Mouse (Mus musculus): ENCODE results near the gene Krtap4-2. TPM values are rescaled to one million over a fixed set of nuclear protein-coding genes. Genes with fewer than 3 reads are reported as not detected.

The Krtap4-2 gene
- polyA plus RNA-seq (2015; fragmentation: Nextera tagmentation; extraction: Ambion mirVana) = not detected in 2 replicates

GRCm38 (mm10) chr11:99634653-99635134 is at the start of gene Krtap4-2:
TSS of gene Krtap4-2 (minus strand) at chr11:99635084.

DNA sequence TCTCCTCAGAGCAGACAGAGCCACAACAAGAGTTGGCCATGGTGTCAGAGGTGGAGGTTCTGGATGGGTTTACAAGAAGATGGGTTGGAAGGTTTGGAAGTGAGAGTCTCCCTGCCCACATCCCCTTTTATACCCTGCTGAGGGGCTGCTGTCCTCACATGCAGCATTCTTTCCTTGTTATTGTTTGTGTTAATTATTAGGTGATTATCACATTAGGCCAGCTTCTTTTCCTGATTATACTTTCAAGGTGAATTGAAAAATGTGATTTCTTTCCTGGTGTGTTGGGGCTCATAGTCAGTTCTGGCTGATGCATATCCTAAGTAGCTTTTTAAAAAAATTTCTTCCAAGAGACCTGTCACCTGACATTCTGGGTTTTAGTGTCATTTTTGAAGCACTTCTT is 31.0 kb upstream of the Krtap4-2 start, which contains the start of gene Krtap4-6:
TSS of gene Krtap4-6 (minus strand) at position 101 of the 400 bp plus-strand sequence.

GRCm38 (mm10) chr11:99658467-99659010 is 23.7 kb upstream of the Krtap4-2 start, which contains the start of gene Gm11563:
TSS of gene Gm11563 (minus strand) at chr11:99658960.

GRCm38 (mm10) chr11:99650136-99650535 is 15.3 kb upstream of the Krtap4-2 start, which contains the start of gene Gm11555:
TSS of gene Gm11555 (minus strand) at chr11:99650236.

DNA sequence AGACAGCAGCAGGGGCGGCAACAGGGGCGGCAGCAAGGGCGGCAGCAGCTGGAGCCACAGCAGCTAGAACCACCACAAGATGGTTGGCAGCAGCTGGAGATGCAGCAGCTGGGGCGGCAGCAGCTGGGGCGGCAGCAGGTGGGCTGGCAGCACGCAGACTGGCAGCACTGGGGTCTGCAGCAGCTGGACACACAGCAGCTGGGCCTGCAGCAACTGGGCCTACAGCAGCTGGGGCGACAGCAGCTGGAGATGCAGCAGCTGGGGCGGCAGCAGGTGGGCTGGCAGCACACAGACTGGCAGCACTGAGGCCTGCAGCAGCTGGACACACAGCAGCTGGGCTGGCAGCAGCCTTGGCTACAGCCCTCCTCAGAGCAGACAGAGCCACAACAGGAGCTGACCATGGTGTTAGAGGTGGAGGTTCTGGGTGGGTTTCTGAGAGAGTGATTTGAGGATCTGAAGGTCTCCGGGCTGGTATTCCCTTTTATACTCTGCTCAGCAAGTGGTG is 8.8 kb upstream of the Krtap4-2 start, which contains the start of gene Krtap4-7:
TSS of gene Krtap4-7 (minus strand) at position 455 of the 505 bp plus-strand sequence.

DNA sequence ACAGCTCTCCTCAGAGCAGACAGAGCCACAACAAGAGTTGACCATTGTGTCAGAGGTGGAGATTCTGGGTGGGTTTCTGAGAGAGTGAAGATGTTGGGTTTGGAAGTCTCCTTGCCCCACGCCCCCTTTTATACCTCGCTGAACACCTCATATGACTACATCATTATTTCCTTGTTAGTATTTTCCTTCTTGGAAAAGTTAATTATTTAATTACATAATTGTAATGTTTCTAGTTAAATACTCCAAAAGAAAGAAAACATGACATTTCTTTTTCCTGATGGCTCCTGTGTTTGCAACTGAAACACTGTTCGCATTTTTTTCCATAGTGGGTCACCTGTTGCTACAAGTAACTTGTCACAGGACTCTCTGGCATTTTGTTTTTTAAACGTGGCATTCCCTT is 6.7 kb downstream of the Krtap4-2 start, which contains the start of gene Krtap4-1:
TSS of gene Krtap4-1 (minus strand) at position 101 of the 400 bp plus-strand sequence.

DNA sequence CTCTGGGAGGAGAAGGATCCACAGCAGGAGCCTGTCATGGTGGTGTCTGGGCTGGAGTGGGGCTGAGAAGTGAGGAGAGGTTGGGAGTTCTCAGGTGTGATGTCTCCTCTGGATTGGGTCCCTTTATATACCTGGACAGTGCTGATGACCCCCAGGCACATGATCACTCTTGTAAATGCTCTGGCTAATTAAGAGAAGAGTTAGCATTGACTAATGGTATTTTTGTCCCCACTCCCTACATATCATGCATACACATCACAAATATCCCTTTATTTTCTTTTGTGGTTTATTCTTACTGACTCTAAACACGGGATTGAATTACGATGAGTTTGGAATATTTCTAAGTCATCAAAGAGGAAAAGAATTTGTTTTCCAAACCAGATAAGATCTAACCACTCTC is 14.5 kb downstream of the Krtap4-2 start, which contains the start of gene Gm11562:
TSS of gene Gm11562 (minus strand) at position 101 of the 400 bp plus-strand sequence.

GRCm38 (mm10) chr11:99614796-99615363 is 20.0 kb downstream of the Krtap4-2 start, which contains the start of gene Krtap2-4:
TSS of gene Krtap2-4 (minus strand) at chr11:99614846.

GRCm38 (mm10) chr11:99610089-99610488 is 24.8 kb downstream of the Krtap4-2 start, which contains the start of gene Gm11937:
TSS of gene Gm11937 (minus strand) at chr11:99610189.

DNA sequence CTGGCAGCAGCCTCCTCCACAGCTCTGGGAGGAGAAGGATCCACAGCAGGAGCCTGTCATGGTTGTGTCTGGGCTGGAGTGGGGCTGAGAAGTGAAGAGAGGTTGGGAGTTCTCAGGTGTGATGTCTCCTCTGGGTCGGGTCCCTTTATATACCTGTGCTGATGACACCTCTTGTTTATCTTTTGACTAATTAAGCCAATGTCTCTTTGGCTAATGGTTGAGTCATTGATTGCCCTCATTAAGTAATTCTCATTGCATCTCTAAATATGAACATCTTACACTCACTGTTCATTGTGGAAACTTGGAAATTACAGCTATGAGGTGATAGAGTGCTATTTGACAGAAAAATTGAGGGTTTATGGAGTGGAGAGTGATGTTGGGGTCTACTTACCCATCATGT is 31.7 kb downstream of the Krtap4-2 start, which contains the start of gene Gm11938:
TSS of gene Gm11938 (minus strand) at position 101 of the 400 bp plus-strand sequence.

DNA sequence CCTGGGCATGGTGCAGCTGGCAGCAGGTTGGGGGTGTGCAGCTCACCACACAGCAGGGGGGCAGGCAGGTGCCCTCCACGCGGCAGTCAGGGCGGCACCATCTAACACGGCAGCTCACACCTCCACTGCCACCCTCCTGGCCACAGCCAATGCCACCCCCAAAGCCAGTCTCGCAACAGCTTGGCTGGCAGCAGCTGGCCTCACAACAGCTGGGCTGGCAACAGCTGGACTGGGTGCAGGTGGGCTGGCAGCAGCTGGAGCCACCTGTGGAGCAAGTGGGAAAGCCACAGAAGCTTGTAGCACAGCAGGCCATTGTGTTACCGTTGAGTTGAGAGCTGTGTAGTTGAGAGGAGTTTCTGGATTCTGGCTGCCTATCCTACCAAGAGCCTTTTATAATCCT is 37.1 kb downstream of the Krtap4-2 start, which contains the start of gene Krtap9-3:
TSS of gene Krtap9-3 (minus strand) at position 364 of the 400 bp plus-strand sequence.

GRCm38 (mm10) chr11:99590981-99591380 is 43.9 kb downstream of the Krtap4-2 start, which contains the start of gene Krtap1-3:
TSS of gene Krtap1-3 (minus strand) at chr11:99591339.

Other genes with a start within 250 kb of the Krtap4-2 start
- 13.5 and 14.5 TPM in 2 replicates for gene Krt10, start 245.7 kb downstream of the Krtap4-2 start, polyA plus RNA-seq (2015; fragmentation: Nextera tagmentation; extraction: Ambion mirVana)
- gene Krt12, start 212.8 kb downstream of the Krtap4-2 start, polyA plus RNA-seq (2015; fragmentation: Nextera tagmentation; extraction: Ambion mirVana) = not detected in 2 replicates
- 71.7 and 82.2 TPM in 2 replicates for gene Krt20, start 196.9 kb downstream of the Krtap4-2 start, polyA plus RNA-seq (2015; fragmentation: Nextera tagmentation; extraction: Ambion mirVana)
- 2.6 and 3.4 TPM in 2 replicates for gene Krt23, start 141.9 kb downstream of the Krtap4-2 start, polyA plus RNA-seq (2015; fragmentation: Nextera tagmentation; extraction: Ambion mirVana)
- gene Krt39, start 113.7 kb downstream of the Krtap4-2 start, polyA plus RNA-seq (2015; fragmentation: Nextera tagmentation; extraction: Ambion mirVana) = not detected in 2 replicates
- gene Krt40, start 91.9 kb downstream of the Krtap4-2 start, polyA plus RNA-seq (2015; fragmentation: Nextera tagmentation; extraction: Ambion mirVana) = not detected in 2 replicates
- gene Krtap3-3, start 84.2 kb downstream of the Krtap4-2 start, polyA plus RNA-seq (2015; fragmentation: Nextera tagmentation; extraction: Ambion mirVana) = not detected in 2 replicates
- not detected in 2 replicates for gene Krtap3-2, start 78.2 kb downstream of the Krtap4-2 start, polyA plus RNA-seq (2015; fragmentation: Nextera tagmentation; extraction: Ambion mirVana)
- gene Gm11939, start 75.6 kb downstream of the Krtap4-2 start, polyA plus RNA-seq (2015; fragmentation: Nextera tagmentation; extraction: Ambion mirVana) = not detected in 2 replicates
- not detected in 2 replicates for gene Krtap3-1, start 68.5 kb downstream of the Krtap4-2 start, polyA plus RNA-seq (2015; fragmentation: Nextera tagmentation; extraction: Ambion mirVana)
- gene Krtap1-5, start 54.1 kb downstream of the Krtap4-2 start, polyA plus RNA-seq (2015; fragmentation: Nextera tagmentation; extraction: Ambion mirVana) = 0.12 TPM in 1 of 2 replicates, not detected in the other
- not detected in 2 replicates for gene Krtap1-4, start 51.4 kb downstream of the Krtap4-2 start, polyA plus RNA-seq (2015; fragmentation: Nextera tagmentation; extraction: Ambion mirVana)
- gene Krtap1-3, start 43.7 kb downstream of the Krtap4-2 start, polyA plus RNA-seq (2015; fragmentation: Nextera tagmentation; extraction: Ambion mirVana) = not detected in 2 replicates
- not detected in 2 replicates for gene Krtap9-3, start 37.0 kb downstream of the Krtap4-2 start, polyA plus RNA-seq (2015; fragmentation: Nextera tagmentation; extraction: Ambion mirVana)
- gene Gm11938, start 31.8 kb downstream of the Krtap4-2 start, polyA plus RNA-seq (2015; fragmentation: Nextera tagmentation; extraction: Ambion mirVana) = not detected in 2 replicates
- gene Gm11937, start 24.9 kb downstream of the Krtap4-2 start, polyA plus RNA-seq (2015; fragmentation: Nextera tagmentation; extraction: Ambion mirVana) = not detected in 2 replicates
- not detected in 2 replicates for gene Krtap2-4, start 20.2 kb downstream of the Krtap4-2 start, polyA plus RNA-seq (2015; fragmentation: Nextera tagmentation; extraction: Ambion mirVana)
- gene Gm11562, start 14.6 kb downstream of the Krtap4-2 start, polyA plus RNA-seq (2015; fragmentation: Nextera tagmentation; extraction: Ambion mirVana) = not detected in 2 replicates
- gene Krtap4-1, start 6.8 kb downstream of the Krtap4-2 start, polyA plus RNA-seq (2015; fragmentation: Nextera tagmentation; extraction: Ambion mirVana) = not detected in 2 replicates
- gene Krtap4-7, start 9.0 kb upstream of the Krtap4-2 start, polyA plus RNA-seq (2015; fragmentation: Nextera tagmentation; extraction: Ambion mirVana) = not detected in 2 replicates
- not detected in 2 replicates for gene Gm11555, start 15.2 kb upstream of the Krtap4-2 start, polyA plus RNA-seq (2015; fragmentation: Nextera tagmentation; extraction: Ambion mirVana)
- gene Gm11563, start 23.9 kb upstream of the Krtap4-2 start, polyA plus RNA-seq (2015; fragmentation: Nextera tagmentation; extraction: Ambion mirVana) = not detected in 2 replicates
- gene Krtap4-6, start 30.9 kb upstream of the Krtap4-2 start, polyA plus RNA-seq (2015; fragmentation: Nextera tagmentation; extraction: Ambion mirVana) = not detected in 2 replicates
- not detected in 2 replicates for gene Gm14190, start 55.7 kb upstream of the Krtap4-2 start, polyA plus RNA-seq (2015; fragmentation: Nextera tagmentation; extraction: Ambion mirVana)
- gene Gm14180, start 99.2 kb upstream of the Krtap4-2 start, polyA plus RNA-seq (2015; fragmentation: Nextera tagmentation; extraction: Ambion mirVana) = not detected in 2 replicates
- not detected in 2 replicates for gene Gm11595, start 137.8 kb upstream of the Krtap4-2 start, polyA plus RNA-seq (2015; fragmentation: Nextera tagmentation; extraction: Ambion mirVana)
- not detected in 2 replicates for gene Krtap4-8, start 145.6 kb upstream of the Krtap4-2 start, polyA plus RNA-seq (2015; fragmentation: Nextera tagmentation; extraction: Ambion mirVana)
- not detected in 2 replicates for gene Krtap4-9, start 150.1 kb upstream of the Krtap4-2 start, polyA plus RNA-seq (2015; fragmentation: Nextera tagmentation; extraction: Ambion mirVana)
- not detected in 2 replicates for gene Gm11596, start 158.4 kb upstream of the Krtap4-2 start, polyA plus RNA-seq (2015; fragmentation: Nextera tagmentation; extraction: Ambion mirVana)
- not detected in 2 replicates for gene Gm11569, start 163.8 kb upstream of the Krtap4-2 start, polyA plus RNA-seq (2015; fragmentation: Nextera tagmentation; extraction: Ambion mirVana)
- not detected in 2 replicates for gene Gm11554, start 169.4 kb upstream of the Krtap4-2 start, polyA plus RNA-seq (2015; fragmentation: Nextera tagmentation; extraction: Ambion mirVana)
- not detected in 2 replicates for gene Krtap4-13, start 174.8 kb upstream of the Krtap4-2 start, polyA plus RNA-seq (2015; fragmentation: Nextera tagmentation; extraction: Ambion mirVana)
- gene Gm11564, start 180.6 kb upstream of the Krtap4-2 start, polyA plus RNA-seq (2015; fragmentation: Nextera tagmentation; extraction: Ambion mirVana) = not detected in 2 replicates
- not detected in 2 replicates for gene 2300003K06Rik, start 203.0 kb upstream of the Krtap4-2 start, polyA plus RNA-seq (2015; fragmentation: Nextera tagmentation; extraction: Ambion mirVana)
- not detected in 2 replicates for gene Krtap4-16, start 216.5 kb upstream of the Krtap4-2 start, polyA plus RNA-seq (2015; fragmentation: Nextera tagmentation; extraction: Ambion mirVana)
- not detected in 2 replicates for gene Gm11568, start 222.8 kb upstream of the Krtap4-2 start, polyA plus RNA-seq (2015; fragmentation: Nextera tagmentation; extraction: Ambion mirVana)
- gene Gm11559, start 229.4 kb upstream of the Krtap4-2 start, polyA plus RNA-seq (2015; fragmentation: Nextera tagmentation; extraction: Ambion mirVana) = not detected in 2 replicates
- gene Krtap9-1, start 238.3 kb upstream of the Krtap4-2 start, polyA plus RNA-seq (2015; fragmentation: Nextera tagmentation; extraction: Ambion mirVana) = not detected in 2 replicates
- gene Gm11567, start 244.1 kb upstream of the Krtap4-2 start, polyA plus RNA-seq (2015; fragmentation: Nextera tagmentation; extraction: Ambion mirVana) = not detected in 2 replicates